In the genomic region with DNA sequence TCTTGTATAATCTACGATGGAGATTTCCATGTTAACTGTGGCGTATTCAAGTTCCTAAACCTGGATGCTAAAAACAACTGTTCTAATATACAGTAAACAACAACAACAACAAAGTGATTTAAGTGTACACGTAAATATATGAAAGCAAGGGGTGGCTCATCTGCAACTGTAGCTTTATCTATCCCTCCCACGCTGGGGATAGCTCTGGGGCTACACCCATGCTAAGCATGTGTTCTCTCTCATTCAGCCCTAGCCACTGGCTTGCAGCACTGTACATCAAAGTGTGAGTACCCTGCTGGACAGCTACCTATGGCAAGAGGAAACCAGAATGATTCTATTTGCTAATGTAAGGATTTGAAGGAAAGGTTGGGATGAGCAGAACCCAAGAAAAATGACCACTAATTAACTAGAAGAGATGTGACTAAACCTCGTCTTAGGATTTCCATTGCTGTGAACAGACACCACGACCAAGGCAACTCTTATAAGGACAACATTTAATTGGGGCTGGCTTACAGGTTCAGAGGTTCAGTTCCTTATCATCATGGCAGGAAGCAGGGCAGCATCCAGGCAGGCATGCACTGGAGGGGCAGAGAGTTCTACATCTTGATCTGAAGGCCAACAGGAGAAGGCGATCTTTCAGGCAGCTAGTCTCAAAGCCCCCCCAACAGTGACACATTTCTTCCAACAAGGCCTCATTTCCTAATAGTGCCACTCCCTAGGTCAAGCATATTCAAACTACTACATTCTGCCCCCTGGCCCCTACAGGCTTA, we compare ENCODE assay signal across 25 mouse cellular contexts. TPM values are rescaled to one million over a fixed set of nuclear protein-coding genes. Genes with fewer than 3 reads are reported as not detected.
DNase-seq lines count a peak whose midpoint lies in the region; ATAC-seq and TF ChIP-seq lines count a peak whose summit lies in the region.
"Had no signal": no experiment of that assay in that cellular context is flagged by ENCODE, and none has a peak within 500 bp of the region (broad histone marks: within the 10 kb centered on the region; RNA-seq: fewer than 3 reads in every experiment).

No protein-coding gene starts in this region.

- 95% methylated on average over 7 of the region's 7 CpGs for WGBS in midbrain, embryonic 11.5 days
- 97% methylated on average over 7 of the region's 7 CpGs for WGBS in midbrain, postnatal 0 days
- 78% methylated on average over 7 of the region's 7 CpGs for WGBS in liver, embryonic 11.5 days
- WGBS in liver, postnatal 0 days (ENCODE audit: insufficient replicate concordance): 73% methylated on average over 7 of the region's 7 CpGs

- H3K36me3 ChIP-seq in midbrain, embryonic 11.5 days (ENCODE audit: control insufficient read depth, insufficient read depth, low read length): 0 out of 2 replicates have a peak, but pooled peaks cover 2% of the 10 kb centered on the region
- H3K36me3 ChIP-seq in midbrain, postnatal 0 days (ENCODE audit: insufficient read depth, low read length): no peaks in the 10 kb centered on the region
- peaks cover 12% of the 10 kb centered on the region for H3K36me3 ChIP-seq in liver, embryonic 11.5 days (ENCODE audit: control insufficient read depth, insufficient read depth, low read length)
- H3K36me3 ChIP-seq in liver, postnatal 0 days (replicated peaks; ENCODE audit: insufficient read depth, low read length): no peaks in the 10 kb centered on the region

- no peak for ATAC-seq in midbrain, embryonic 11.5 days (ENCODE audit: low FRiP score)
- ATAC-seq in midbrain, postnatal 0 days (ENCODE audit: low FRiP score): no peak
- ATAC-seq in liver, embryonic 11.5 days (replicated peaks; ENCODE audit: low FRiP score): peak; percentile 99
- ATAC-seq in liver, postnatal 0 days: peak; percentile 98
- ATAC-seq: forebrain, embryonic 14.5 days; midbrain, embryonic 16.5 days had no signal

- no peak overlapping the region for H3K4me3 ChIP-seq in midbrain, embryonic 11.5 days (ENCODE audit: low read depth, low read length)
- H3K4me3 ChIP-seq in midbrain, postnatal 0 days (ENCODE audit: low read depth, low read length): no peak overlapping the region
- H3K4me3 ChIP-seq in liver, embryonic 11.5 days (ENCODE audit: low read depth, low read length): no peak overlapping the region
- no peak overlapping the region for H3K4me3 ChIP-seq in liver, postnatal 0 days (ENCODE audit: low read depth, low read length)
- H3K4me3 ChIP-seq: embryonic facial prominence, embryonic 12.5 days; hindbrain, embryonic 12.5 days; limb, embryonic 13.5 days; lung, embryonic 15.5 days; neural tube, embryonic 15.5 days had no signal

- no peaks in the 10 kb centered on the region for H3K4me1 ChIP-seq in midbrain, embryonic 11.5 days (ENCODE audit: control insufficient read depth, insufficient read depth, low read length)
- H3K4me1 ChIP-seq in midbrain, postnatal 0 days (ENCODE audit: insufficient read depth, low read length): no peaks in the 10 kb centered on the region
- peaks cover 2% of the 10 kb centered on the region; the same call in 1 of the 2 replicates for H3K4me1 ChIP-seq in liver, embryonic 11.5 days (replicated peaks; ENCODE audit: control insufficient read depth, insufficient read depth, low read length)
- peaks cover 2% of the 10 kb centered on the region; the same call in 1 of the 2 replicates for H3K4me1 ChIP-seq in liver, postnatal 0 days (ENCODE audit: insufficient read depth)
- H3K4me1 ChIP-seq: embryonic facial prominence, embryonic 12.5 days; hindbrain, embryonic 12.5 days; limb, embryonic 13.5 days; lung, embryonic 15.5 days; neural tube, embryonic 15.5 days had no signal

- H3K27me3 ChIP-seq in midbrain, embryonic 11.5 days (ENCODE audit: control insufficient read depth, insufficient read depth, low read length): no peaks in the 10 kb centered on the region
- no peaks in the 10 kb centered on the region for H3K27me3 ChIP-seq in midbrain, postnatal 0 days (ENCODE audit: insufficient read depth, low read length)
- H3K27me3 ChIP-seq in liver, embryonic 11.5 days (replicated peaks; ENCODE audit: control insufficient read depth, insufficient read depth, low read length): no peaks in the 10 kb centered on the region
- no peaks in the 10 kb centered on the region for H3K27me3 ChIP-seq in liver, postnatal 0 days (ENCODE audit: insufficient read depth, low read length)
- H3K27me3 ChIP-seq: CH12.LX; embryonic facial prominence, embryonic 12.5 days; hindbrain, embryonic 12.5 days; limb, embryonic 13.5 days; lung, embryonic 15.5 days; neural tube, embryonic 15.5 days had no signal

- peaks cover 7% of the 10 kb centered on the region; the same call in 1 of the 2 replicates for H3K9me3 ChIP-seq in midbrain, embryonic 11.5 days (ENCODE audit: control insufficient read depth, low read length)
- H3K9me3 ChIP-seq in midbrain, postnatal 0 days (ENCODE audit: low read length): no peaks in the 10 kb centered on the region
- peaks cover 2% of the 10 kb centered on the region; the same call in 1 of the 2 replicates for H3K9me3 ChIP-seq in liver, embryonic 11.5 days (ENCODE audit: control insufficient read depth, low read length)
- H3K9me3 ChIP-seq in liver, postnatal 0 days (ENCODE audit: low read length): 0 out of 2 replicates have a peak, but pooled peaks cover 2% of the 10 kb centered on the region
- H3K9me3 ChIP-seq: embryonic facial prominence, embryonic 12.5 days had no signal

- H3K9ac ChIP-seq in midbrain, embryonic 11.5 days (ENCODE audit: low read length): no peak overlapping the region
- H3K9ac ChIP-seq in midbrain, postnatal 0 days (replicated peaks; ENCODE audit: low read length, poor library complexity, severe bottlenecking): no peak overlapping the region
- no peak overlapping the region for H3K9ac ChIP-seq in liver, embryonic 11.5 days (ENCODE audit: low read depth, low read length)
- H3K9ac ChIP-seq in liver, postnatal 0 days (replicated peaks): no peak overlapping the region
- H3K9ac ChIP-seq: embryonic facial prominence, embryonic 12.5 days; hindbrain, embryonic 12.5 days; limb, embryonic 13.5 days; lung, embryonic 15.5 days; neural tube, embryonic 15.5 days had no signal

- intact Hi-C loops in left cerebral cortex, postnatal 25 days (cut with DNase I): no loop called here
- intact Hi-C loops in left cerebral cortex, postnatal 10 days (cut with DNase I): no loop called here

- H3K4me2 ChIP-seq in midbrain, embryonic 11.5 days: no peak overlapping the region
- no peak overlapping the region for H3K4me2 ChIP-seq in midbrain, postnatal 0 days (ENCODE audit: low read depth, low read length, poor library complexity, severe bottlenecking)
- peak overlapping the region; percentile 5; the same call in 1 of the 2 replicates for H3K4me2 ChIP-seq in liver, embryonic 11.5 days
- H3K4me2 ChIP-seq in liver, postnatal 0 days (ENCODE audit: low read depth, low read length): 0 out of 2 replicates have a peak overlapping the region, but pooled peaks have one; percentile 2
- H3K4me2 ChIP-seq: embryonic facial prominence, embryonic 12.5 days; hindbrain, embryonic 12.5 days; limb, embryonic 13.5 days; lung, embryonic 15.5 days; neural tube, embryonic 15.5 days had no signal

- TF ChIP-seq CTCF in midbrain, postnatal 0 days (IDR thresholded peaks at IDR 0.05): no peak
- no peak for TF ChIP-seq CTCF in liver, postnatal 0 days (IDR thresholded peaks at IDR 0.05; ENCODE audit: low read depth)

- peak; percentile 23 for DNase-seq in midbrain, embryonic 11.5 days (ENCODE audit: low spot score, missing footprints)
- DNase-seq in midbrain, postnatal 0 days (ENCODE audit: low spot score): no peak
- peak; percentile 66 for DNase-seq in c-Kit-positive CD71-positive TER-119-positive erythroid progenitor cells, embryonic 14.5 days (ENCODE audit: low spot score)
- DNase-seq in liver, embryonic 11.5 days (ENCODE audit: low spot score): no peak
- no peak for DNase-seq in liver, postnatal 0 days
- DNase-seq in layer of hippocampus, postnatal 14 days (ENCODE audit: low spot score in 2 of 2): no peak
- no peak for DNase-seq in left cerebral cortex, postnatal 25 days (ENCODE audit: low spot score in 2 of 2)
- no peak for DNase-seq in left cerebral cortex, postnatal 10 days (ENCODE audit: extremely low spot score in 1 of 2, low spot score in 2 of 2)
- DNase-seq: adrenal gland, postnatal 36 days; B cell, adult 2 months; cerebellum, adult 18-20 months; cerebellum, postnatal 14 days; gastrocnemius, postnatal 10 days; kidney, adult 18-20 months; lung, postnatal 36 days; right cerebral cortex, adult 18-20 months had no signal

- no peak overlapping the region for H3K27ac ChIP-seq in midbrain, embryonic 11.5 days (ENCODE audit: low read depth, low read length)
- no peak overlapping the region for H3K27ac ChIP-seq in midbrain, postnatal 0 days (ENCODE audit: low read depth, low read length)
- peak overlapping the region; percentile 29 for H3K27ac ChIP-seq in liver, embryonic 11.5 days (ENCODE audit: low read depth, low read length)
- H3K27ac ChIP-seq in liver, postnatal 0 days (ENCODE audit: low read depth): peak overlapping the region; percentile 60; the same call in 1 of the 2 replicates
- H3K27ac ChIP-seq: embryonic facial prominence, embryonic 12.5 days; hindbrain, embryonic 12.5 days; kidney, postnatal 0 days; limb, embryonic 13.5 days; lung, embryonic 15.5 days; neural tube, embryonic 15.5 days had no signal

- no peak; the same call in 1 of the 2 replicates for TF ChIP-seq EP300 in liver, postnatal 0 days (IDR thresholded peaks at IDR 0.05; ENCODE audit: low read depth)

RNA-seq across cellular contexts. Expression of a gene that starts 12.5 kb away (rescaled TPM):
- 19.0 and 19.5 TPM in 2 replicates for polyA plus RNA-seq in midbrain, embryonic 11.5 days (2014; fragmentation: Nextera tagmentation; extraction: Ambion mirVana)
- 35.4 and 38.3 TPM in 2 replicates for total RNA-seq in midbrain, postnatal 0 days (2014; rRNA removed)
- polyA plus RNA-seq in midbrain, postnatal 0 days (2015; fragmentation: Nextera tagmentation; extraction: Ambion mirVana): 7.4 and 9.2 TPM in 2 replicates
- polyA plus RNA-seq in liver, embryonic 11.5 days (2014; fragmentation: Nextera tagmentation; extraction: Ambion mirVana): 17.9 and 19.2 TPM in 2 replicates
- polyA plus RNA-seq in liver, postnatal 0 days (2015; fragmentation: Nextera tagmentation; extraction: Ambion mirVana): 5.3 and 5.9 TPM in 2 replicates
- 10 to 100 TPM; 45.2 to 53.7 TPM for total RNA-seq in layer of hippocampus, postnatal 14 days (2021)
- total RNA-seq in left cerebral cortex, postnatal 25 days (2021): 10 to 100 TPM; 46.9 to 49.8 TPM
- total RNA-seq in left cerebral cortex, postnatal 10 days (2021): 10 to 100 TPM; 51.3 to 53.0 TPM

RNA-seq across cellular contexts. Expression of a gene that starts 55.4 kb away (rescaled TPM):
- 11.2 and 13.0 TPM in 2 replicates for polyA plus RNA-seq in midbrain, embryonic 11.5 days (2014; fragmentation: Nextera tagmentation; extraction: Ambion mirVana)
- total RNA-seq in midbrain, postnatal 0 days (2014; rRNA removed): 20.1 and 21.8 TPM in 2 replicates
- polyA plus RNA-seq in midbrain, postnatal 0 days (2015; fragmentation: Nextera tagmentation; extraction: Ambion mirVana): 14.6 and 15.6 TPM in 2 replicates
- 2.9 and 3.9 TPM in 2 replicates for polyA plus RNA-seq in liver, embryonic 11.5 days (2014; fragmentation: Nextera tagmentation; extraction: Ambion mirVana)
- polyA plus RNA-seq in liver, postnatal 0 days (2015; fragmentation: Nextera tagmentation; extraction: Ambion mirVana): 3.5 and 5.8 TPM in 2 replicates
- total RNA-seq in layer of hippocampus, postnatal 14 days (2021): 10 to 100 TPM; 17.2 to 20.1 TPM
- 10 to 100 TPM; 15.6 to 16.6 TPM for total RNA-seq in left cerebral cortex, postnatal 25 days (2021)
- 10 to 100 TPM; 13.2 to 14.4 TPM for total RNA-seq in left cerebral cortex, postnatal 10 days (2021)

RNA-seq across cellular contexts. Expression of a gene that starts 55.6 kb away (rescaled TPM):
- 9.8 TPM in 2 replicates for polyA plus RNA-seq in midbrain, embryonic 11.5 days (2014; fragmentation: Nextera tagmentation; extraction: Ambion mirVana)
- 8.6 and 13.2 TPM in 2 replicates for total RNA-seq in midbrain, postnatal 0 days (2014; rRNA removed)
- 5.7 and 5.9 TPM in 2 replicates for polyA plus RNA-seq in midbrain, postnatal 0 days (2015; fragmentation: Nextera tagmentation; extraction: Ambion mirVana)
- polyA plus RNA-seq in liver, embryonic 11.5 days (2014; fragmentation: Nextera tagmentation; extraction: Ambion mirVana): 4.5 and 5.2 TPM in 2 replicates
- 481 and 632 TPM in 2 replicates for polyA plus RNA-seq in liver, postnatal 0 days (2015; fragmentation: Nextera tagmentation; extraction: Ambion mirVana)
- total RNA-seq in layer of hippocampus, postnatal 14 days (2021): 10 to 100 TPM; 10.2 to 11.5 TPM
- total RNA-seq in left cerebral cortex, postnatal 25 days (2021): 10 to 100 TPM in 1 of 2 experiments, 1 to 10 TPM in 1; 9.5 to 11.4 TPM
- 1 to 10 TPM; 8.4 to 9.3 TPM for total RNA-seq in left cerebral cortex, postnatal 10 days (2021)

Comparison
In these comparisons a context has a peak if more than half of its experiments do, and no peak if none do; other contexts are left out.
1. DNase-seq: peak in midbrain, embryonic 11.5 days (single experiment) and c-Kit-positive CD71-positive TER-119-positive erythroid progenitor cells, embryonic 14.5 days (single experiment); none in midbrain, postnatal 0 days (single experiment), liver, embryonic 11.5 days (single experiment), liver, postnatal 0 days (single experiment), layer of hippocampus, postnatal 14 days (0 of 2), left cerebral cortex, postnatal 25 days (0 of 2) and left cerebral cortex, postnatal 10 days (0 of 2).
2. ATAC-seq: peak in liver, embryonic 11.5 days (single experiment) and liver, postnatal 0 days (single experiment); none in midbrain, embryonic 11.5 days (single experiment) and midbrain, postnatal 0 days (single experiment).
3. H3K27ac ChIP-seq: peak in liver, embryonic 11.5 days (single experiment) and liver, postnatal 0 days (single experiment); none in midbrain, embryonic 11.5 days (single experiment) and midbrain, postnatal 0 days (single experiment).
4. H3K4me2 ChIP-seq: peak in liver, embryonic 11.5 days (single experiment) and liver, postnatal 0 days (single experiment); none in midbrain, embryonic 11.5 days (single experiment) and midbrain, postnatal 0 days (single experiment).